Mouse (Mus musculus): ENCODE results near the gene Cyp2w1.

DNA sequence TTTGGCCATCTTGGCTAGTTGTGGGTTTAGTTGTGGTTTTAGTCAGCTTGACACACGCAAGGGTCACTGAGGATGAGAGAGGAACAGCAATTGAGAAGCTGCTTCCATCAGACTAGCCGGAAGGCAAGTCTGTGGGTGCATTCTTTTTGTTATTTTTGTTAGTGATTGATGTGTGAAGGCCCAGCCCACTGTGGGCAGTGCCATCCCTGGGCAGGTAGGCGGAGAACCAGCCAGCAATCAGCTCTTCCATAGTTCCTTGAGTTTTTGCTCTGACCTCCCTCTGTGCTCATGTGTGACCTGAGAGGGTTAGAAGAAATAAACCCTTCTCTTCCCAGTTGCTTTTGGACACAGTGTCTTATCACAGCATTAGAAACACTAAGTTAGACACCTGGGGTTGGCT lies 20.7 kb downstream of the Cyp2w1 start:
- TF ChIP-seq CTCF (IDR thresholded peaks at IDR 0.05; ENCODE audit: low read depth, low read length) (no peak), POLR2A (IDR thresholded peaks at IDR 0.05; ENCODE audit: extremely low read depth, insufficient read depth, low read length) (no peak)

Data from liver, adult 2 months (tissue).